Mouse (Mus musculus) splenic B cell, adult 2 months (primary cell): ENCODE measurements around the gene Tmem213.

Experiments
- DNase-seq: peaks from one replicate; pipeline ENCODE4 v3.0.0-alpha.2; 2011; ENCODE audit warnings: low read depth, low spot score
- H3K27me3 ChIP-seq: 2 replicates; pipeline ENCODE4 v1.6.1; 2012; ENCODE audit warnings: mild to moderate bottlenecking, low read length, moderate library complexity, mixed read lengths; ENCODE audit not compliant: control insufficient read depth, poor library complexity, insufficient read depth, severe bottlenecking
- H3K36me3 ChIP-seq: 2 replicates; pipeline ENCODE4 v1.6.1; 2012; ENCODE audit warnings: mild to moderate bottlenecking, low read length, moderate library complexity, mixed read lengths; ENCODE audit not compliant: control insufficient read depth, poor library complexity, insufficient read depth, severe bottlenecking

Gene Tmem213

GRCm38 (mm10) chr6:38157925-38158324 lies 48.9 kb downstream of the Tmem213 start:
- Histone ChIP-seq H3K27me3 (no peaks in the 10 kb centered on the region), H3K36me3 (no peaks in the 10 kb centered on the region)
- DNase-seq = no peak

GRCm38 (mm10) chr6:38159576-38159975 lies 50.5 kb downstream of the Tmem213 start:
- DNase-seq = no peak
- Histone ChIP-seq H3K36me3 (no peaks in the 10 kb centered on the region), H3K27me3 (no peaks in the 10 kb centered on the region)

- no peaks in the 10 kb centered on the region for H3K36me3 ChIP-seq
- H3K27me3 ChIP-seq = no peaks in the 10 kb centered on the region
- peak; percentile 76 for DNase-seq
Observed at GRCm38 (mm10) chr6:38160102-38160501, 51.0 kb downstream of the Tmem213 start.

GRCm38 (mm10) chr6:38160556-38160955 lies 51.5 kb downstream of the Tmem213 start:
- Histone ChIP-seq H3K27me3 (no peaks in the 10 kb centered on the region), H3K36me3 (no peaks in the 10 kb centered on the region)
- no peak for DNase-seq

- H3K36me3 ChIP-seq = no peaks in the 10 kb centered on the region
- DNase-seq = no peak
- no peaks in the 10 kb centered on the region for H3K27me3 ChIP-seq
Observed at GRCm38 (mm10) chr6:38162825-38163504, 53.9 kb downstream of the Tmem213 start.

- H3K27me3 ChIP-seq = no peaks in the 10 kb centered on the region
- no peak for DNase-seq
- no peaks in the 10 kb centered on the region for H3K36me3 ChIP-seq
Observed at GRCm38 (mm10) chr6:38164705-38165104, 55.6 kb downstream of the Tmem213 start.

- Histone ChIP-seq H3K36me3 (no peaks in the 10 kb centered on the region), H3K27me3 (no peaks in the 10 kb centered on the region)
- DNase-seq = no peak
Observed at GRCm38 (mm10) chr6:38165385-38165784, 56.3 kb downstream of the Tmem213 start.
